Mouse (Mus musculus): ENCODE results near the gene Pms1. TPM values are rescaled to one million over a fixed set of nuclear protein-coding genes. Genes with fewer than 3 reads are reported as not detected.
"Not testable (repeated sequence)": the region's sequence is repeated elsewhere in the genome, so short reads cannot be mapped to it uniquely, and the experiment has no call there.

Gene Pms1
- polyA plus RNA-seq, 1 experiment = 2.1 TPM

- H3K27me3 ChIP-seq (ENCODE audit: control insufficient read depth, insufficient read depth, insufficient read length) = no peaks in the 10 kb centered on the region
- peaks cover 18% of the 10 kb centered on the region for H3K36me3 ChIP-seq (ENCODE audit: control insufficient read depth, insufficient read depth)
- TF ChIP-seq MYOD1 (IDR thresholded peaks at IDR 0.05; ENCODE audit: control insufficient read depth, insufficient read length, low read depth) = no peak
- no peak for TF ChIP-seq CEBPB (IDR thresholded peaks at IDR 0.05; ENCODE audit: low read depth)
- no peak for TF ChIP-seq CTCF (IDR thresholded peaks at IDR 0.05; ENCODE audit: control insufficient read depth, insufficient read depth, insufficient read length)
- TF ChIP-seq MAX (IDR thresholded peaks at IDR 0.05) = no peak
- no peak for TF ChIP-seq USF1 (IDR thresholded peaks at IDR 0.05; ENCODE audit: low read depth)
- TF ChIP-seq FOSL1 (IDR thresholded peaks at IDR 0.05; ENCODE audit: insufficient read depth, low read length, poor library complexity, severe bottlenecking) = no peak
- TF ChIP-seq MYOG (IDR thresholded peaks at IDR 0.05; ENCODE audit: control insufficient read depth, extremely low read depth, insufficient read length) = no peak
- H3K4me3 ChIP-seq (ENCODE audit: insufficient read depth, poor library complexity, severe bottlenecking) = no peak overlapping the region
- peaks cover 2% of the 10 kb centered on the region for H3K79me3 ChIP-seq (ENCODE audit: low read depth)
- no peak overlapping the region for H3ac ChIP-seq (ENCODE audit: control insufficient read depth, insufficient read length, low read depth)
- H3K79me2 ChIP-seq (ENCODE audit: control insufficient read depth, insufficient read depth) = peaks cover 13% of the 10 kb centered on the region
Measured at GRCm38 (mm10) chr1:53300506-53300905, 3.7 kb upstream of the Pms1 start.

DNA sequence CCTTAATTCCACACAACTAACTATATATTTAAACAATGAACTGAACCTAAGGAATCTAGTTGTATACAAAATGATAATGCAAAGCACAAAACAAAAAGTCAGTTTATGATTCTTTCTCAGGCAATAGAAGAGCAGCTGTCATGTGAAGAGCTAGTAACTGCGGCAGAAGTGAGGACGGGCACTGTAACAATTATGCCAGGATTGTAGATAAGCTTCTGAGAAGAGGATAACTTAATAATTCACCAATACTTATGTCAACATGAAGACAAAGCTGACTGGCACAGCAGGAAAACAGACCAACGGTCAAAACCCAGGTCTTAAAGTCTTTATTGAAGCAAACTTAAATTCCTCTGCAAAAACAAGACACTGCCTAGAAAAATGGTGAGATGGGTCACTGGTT, 5.6 kb downstream of the Pms1 start:
- TF ChIP-seq FOSL1 (IDR thresholded peaks at IDR 0.05; ENCODE audit: insufficient read depth, low read length, poor library complexity, severe bottlenecking) (no peak), CTCF (IDR thresholded peaks at IDR 0.05; ENCODE audit: control insufficient read depth, insufficient read depth, insufficient read length) (no peak), CEBPB (IDR thresholded peaks at IDR 0.05; ENCODE audit: low read depth) (no peak), MYOD1 (IDR thresholded peaks at IDR 0.05; ENCODE audit: control insufficient read depth, insufficient read length, low read depth) (no peak), USF1 (IDR thresholded peaks at IDR 0.05; ENCODE audit: low read depth) (no peak), MYOG (IDR thresholded peaks at IDR 0.05; ENCODE audit: control insufficient read depth, extremely low read depth, insufficient read length) (no peak), MAX (IDR thresholded peaks at IDR 0.05) (no peak)
- no peaks in the 10 kb centered on the region for H3K79me3 ChIP-seq (ENCODE audit: low read depth)
- peaks cover 4% of the 10 kb centered on the region for H3K79me2 ChIP-seq (ENCODE audit: control insufficient read depth, insufficient read depth)
- H3K36me3 ChIP-seq (ENCODE audit: control insufficient read depth, insufficient read depth) = peaks cover 4% of the 10 kb centered on the region
- H3K4me3 ChIP-seq (ENCODE audit: insufficient read depth, poor library complexity, severe bottlenecking) = no peak overlapping the region
- H3K27me3 ChIP-seq (ENCODE audit: control insufficient read depth, insufficient read depth, insufficient read length) = no peaks in the 10 kb centered on the region
- no peak overlapping the region for H3ac ChIP-seq (ENCODE audit: control insufficient read depth, insufficient read length, low read depth)

DNA sequence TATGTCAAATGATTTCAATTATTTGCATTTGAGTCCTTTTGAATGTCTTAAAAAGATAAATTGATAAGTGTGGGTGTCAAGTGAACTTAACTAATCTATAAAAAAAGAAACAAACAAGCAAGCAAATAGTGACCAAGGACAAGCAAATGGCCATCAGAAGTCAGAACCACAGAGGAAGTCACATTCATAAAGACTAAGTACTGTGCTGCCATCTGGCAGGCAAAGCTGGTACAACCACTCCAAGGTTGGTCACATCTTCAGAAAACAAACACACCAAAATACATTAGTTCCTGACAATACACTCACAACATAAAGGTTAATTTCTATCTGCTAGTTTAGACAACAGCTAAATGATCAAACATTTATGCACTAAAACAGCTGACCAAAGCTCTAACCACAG, 24.2 kb downstream of the Pms1 start:
- Histone ChIP-seq H3K27me3 (ENCODE audit: control insufficient read depth, insufficient read depth, insufficient read length) (no peaks in the 10 kb centered on the region), H3K79me2 (ENCODE audit: control insufficient read depth, insufficient read depth) (no peaks in the 10 kb centered on the region), H3ac (ENCODE audit: control insufficient read depth, insufficient read length, low read depth) (no peak overlapping the region), H3K4me3 (ENCODE audit: insufficient read depth, poor library complexity, severe bottlenecking) (no peak overlapping the region), H3K79me3 (ENCODE audit: low read depth) (no peaks in the 10 kb centered on the region), H3K36me3 (ENCODE audit: control insufficient read depth, insufficient read depth) (peaks cover 9% of the 10 kb centered on the region)
- TF ChIP-seq FOSL1 (IDR thresholded peaks at IDR 0.05; ENCODE audit: insufficient read depth, low read length, poor library complexity, severe bottlenecking) = no peak
- TF ChIP-seq CTCF (IDR thresholded peaks at IDR 0.05; ENCODE audit: control insufficient read depth, insufficient read depth, insufficient read length) = peak; percentile 16

- no peaks in the 10 kb centered on the region for H3K27me3 ChIP-seq (ENCODE audit: control insufficient read depth, insufficient read depth, insufficient read length)
- no peak overlapping the region for H3K4me3 ChIP-seq (ENCODE audit: insufficient read depth, poor library complexity, severe bottlenecking)
- no peak for TF ChIP-seq MYOG (IDR thresholded peaks at IDR 0.05; ENCODE audit: control insufficient read depth, extremely low read depth, insufficient read length)
- TF ChIP-seq MAX (IDR thresholded peaks at IDR 0.05) = no peak
- TF ChIP-seq CTCF (IDR thresholded peaks at IDR 0.05; ENCODE audit: control insufficient read depth, insufficient read depth, insufficient read length) = no peak
- TF ChIP-seq FOSL1 (IDR thresholded peaks at IDR 0.05; ENCODE audit: insufficient read depth, low read length, poor library complexity, severe bottlenecking) = no peak
- no peak for TF ChIP-seq USF1 (IDR thresholded peaks at IDR 0.05; ENCODE audit: low read depth)
- no peak for TF ChIP-seq CEBPB (IDR thresholded peaks at IDR 0.05; ENCODE audit: low read depth)
- TF ChIP-seq MYOD1 (IDR thresholded peaks at IDR 0.05; ENCODE audit: control insufficient read depth, insufficient read length, low read depth) = no peak
- no peak overlapping the region for H3ac ChIP-seq (ENCODE audit: control insufficient read depth, insufficient read length, low read depth)
- H3K79me3 ChIP-seq (ENCODE audit: low read depth) = no peaks in the 10 kb centered on the region
- H3K79me2 ChIP-seq (ENCODE audit: control insufficient read depth, insufficient read depth) = no peaks in the 10 kb centered on the region
- peaks cover 5% of the 10 kb centered on the region for H3K36me3 ChIP-seq (ENCODE audit: control insufficient read depth, insufficient read depth)
Measured at GRCm38 (mm10) chr1:53269901-53270300, 26.9 kb downstream of the Pms1 start.

- not testable (repeated sequence) for H3ac ChIP-seq (ENCODE audit: control insufficient read depth, insufficient read length, low read depth); H3K79me2 ChIP-seq (ENCODE audit: control insufficient read depth, insufficient read depth); H3K4me3 ChIP-seq (ENCODE audit: insufficient read depth, poor library complexity, severe bottlenecking); H3K79me3 ChIP-seq (ENCODE audit: low read depth); H3K27me3 ChIP-seq (ENCODE audit: control insufficient read depth, insufficient read depth, insufficient read length); H3K36me3 ChIP-seq (ENCODE audit: control insufficient read depth, insufficient read depth)
Measured at GRCm38 (mm10) chr1:53264958-53265612, 31.7 kb downstream of the Pms1 start.

DNA sequence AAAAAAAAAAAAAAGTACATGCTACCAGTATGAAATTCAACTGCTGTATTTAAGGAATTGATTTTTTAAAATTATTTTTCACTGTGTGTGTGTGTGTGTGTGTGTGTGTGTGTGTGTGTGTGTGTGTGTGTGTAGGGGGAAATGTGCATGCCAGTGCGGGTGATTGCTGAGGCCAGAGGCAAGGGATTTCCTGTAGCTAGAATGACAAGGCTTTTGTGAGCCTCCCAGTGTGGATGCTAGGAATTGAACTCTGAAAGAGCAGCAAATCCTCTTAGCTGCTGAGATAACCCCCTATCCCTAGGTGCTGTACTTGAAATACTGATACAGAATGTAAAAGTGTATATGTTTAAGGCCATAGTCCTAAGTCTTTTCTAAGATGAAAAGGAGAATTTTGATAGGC, 70.8 kb downstream of the Pms1 start:
- H3K27me3 ChIP-seq (ENCODE audit: control insufficient read depth, insufficient read depth, insufficient read length) = no peaks in the 10 kb centered on the region
- no peaks in the 10 kb centered on the region for H3K36me3 ChIP-seq (ENCODE audit: control insufficient read depth, insufficient read depth)
- H3K79me2 ChIP-seq (ENCODE audit: control insufficient read depth, insufficient read depth) = no peaks in the 10 kb centered on the region
- no peak overlapping the region for H3K4me3 ChIP-seq (ENCODE audit: insufficient read depth, poor library complexity, severe bottlenecking)
- H3K79me3 ChIP-seq (ENCODE audit: low read depth) = no peaks in the 10 kb centered on the region
- TF ChIP-seq MYOD1 (IDR thresholded peaks at IDR 0.05; ENCODE audit: control insufficient read depth, insufficient read length, low read depth) (no peak), CTCF (IDR thresholded peaks at IDR 0.05; ENCODE audit: control insufficient read depth, insufficient read depth, insufficient read length) (no peak), MYOG (IDR thresholded peaks at IDR 0.05; ENCODE audit: control insufficient read depth, extremely low read depth, insufficient read length) (no peak), FOSL1 (IDR thresholded peaks at IDR 0.05; ENCODE audit: insufficient read depth, low read length, poor library complexity, severe bottlenecking) (no peak), MAX (IDR thresholded peaks at IDR 0.05) (no peak), CEBPB (IDR thresholded peaks at IDR 0.05; ENCODE audit: low read depth) (no peak), USF1 (IDR thresholded peaks at IDR 0.05; ENCODE audit: low read depth) (no peak)
- H3ac ChIP-seq (ENCODE audit: control insufficient read depth, insufficient read length, low read depth) = no peak overlapping the region
